In the genomic region with DNA sequence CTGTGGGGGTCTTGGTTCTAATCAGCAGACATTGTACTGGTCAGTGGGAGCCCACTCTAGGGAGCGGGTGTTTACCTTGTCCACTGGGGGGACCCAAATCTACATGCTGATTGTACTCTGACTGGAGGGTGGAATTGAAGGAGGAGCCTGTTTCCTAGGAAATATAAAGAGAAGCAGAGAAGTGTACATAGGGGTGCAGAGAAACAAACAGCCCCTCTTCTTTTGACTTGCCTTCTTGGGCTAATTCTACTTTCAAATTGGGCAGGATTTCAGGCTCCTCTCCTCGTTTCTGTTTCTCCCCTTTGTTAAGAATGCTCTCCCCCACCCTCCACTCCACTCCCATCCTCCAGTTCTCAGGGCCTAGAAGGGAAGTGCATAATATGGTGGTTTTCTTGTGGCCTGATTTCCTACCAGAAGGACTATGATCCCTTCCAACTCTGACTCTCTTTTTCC, we compare ENCODE assay signal across 10 mouse cellular contexts.
DNase-seq lines count a peak whose midpoint lies in the region; ATAC-seq lines count a peak whose summit lies in the region.
"Had no signal": no experiment of that assay in that cellular context is flagged by ENCODE, and none has a peak within 500 bp of the region (broad histone marks: within the 10 kb centered on the region; RNA-seq: fewer than 3 reads in every experiment).

No protein-coding gene starts in this region.

- H3K27ac ChIP-seq in liver, embryonic 11.5 days (ENCODE audit: low read depth, low read length): no peak overlapping the region
- peak overlapping the region; percentile 59 for H3K27ac ChIP-seq in forebrain, embryonic 11.5 days (ENCODE audit: low read depth, low read length)
- H3K27ac ChIP-seq in hindbrain, embryonic 13.5 days: no peak overlapping the region
- no peak overlapping the region for H3K27ac ChIP-seq in neural tube, embryonic 12.5 days
- H3K27ac ChIP-seq: heart, embryonic 13.5 days had no signal

- ATAC-seq in liver, embryonic 11.5 days (replicated peaks; ENCODE audit: low FRiP score): 0 out of 2 replicates have a peak, but pooled peaks have one; percentile 41
- peak; percentile 84 for ATAC-seq in forebrain, embryonic 11.5 days (replicated peaks; ENCODE audit: low FRiP score)
- ATAC-seq in hindbrain, embryonic 13.5 days (ENCODE audit: low FRiP score): peak; percentile 78
- ATAC-seq in neural tube, embryonic 12.5 days (ENCODE audit: low FRiP score, low read depth): peak; percentile 83
- ATAC-seq in megakaryocyte, adult 5-6 weeks (ENCODE audit: poor library complexity, severe bottlenecking): no peak

- H3K4me2 ChIP-seq in liver, embryonic 11.5 days: no peak overlapping the region
- peak overlapping the region; percentile 29; the same call in 1 of the 2 replicates for H3K4me2 ChIP-seq in forebrain, embryonic 11.5 days (ENCODE audit: low read depth, low read length, severe bottlenecking)
- H3K4me2 ChIP-seq in hindbrain, embryonic 13.5 days: no peak overlapping the region
- H3K4me2 ChIP-seq in neural tube, embryonic 12.5 days (replicated peaks): no peak overlapping the region
- H3K4me2 ChIP-seq: heart, embryonic 13.5 days had no signal

- WGBS in liver, embryonic 11.5 days: 37% methylated on average over 2 of the region's 2 CpGs
- WGBS in forebrain, embryonic 11.5 days: 9% methylated on average over 2 of the region's 2 CpGs
- WGBS in hindbrain, embryonic 13.5 days: 10% methylated on average over 2 of the region's 2 CpGs
- WGBS in neural tube, embryonic 12.5 days: 20% methylated on average over 2 of the region's 2 CpGs

- H3K9ac ChIP-seq in liver, embryonic 11.5 days (ENCODE audit: low read depth, low read length): no peak overlapping the region
- H3K9ac ChIP-seq in forebrain, embryonic 11.5 days (ENCODE audit: low read length): no peak overlapping the region
- H3K9ac ChIP-seq in hindbrain, embryonic 13.5 days: no peak overlapping the region
- no peak overlapping the region for H3K9ac ChIP-seq in neural tube, embryonic 12.5 days
- H3K9ac ChIP-seq: heart, embryonic 13.5 days had no signal

- H3K27me3 ChIP-seq in liver, embryonic 11.5 days (replicated peaks; ENCODE audit: control insufficient read depth, insufficient read depth, low read length): no peaks in the 10 kb centered on the region
- H3K27me3 ChIP-seq in forebrain, embryonic 11.5 days (ENCODE audit: control insufficient read depth, insufficient read depth, low read length): no peaks in the 10 kb centered on the region
- no peaks in the 10 kb centered on the region for H3K27me3 ChIP-seq in hindbrain, embryonic 13.5 days
- H3K27me3 ChIP-seq in neural tube, embryonic 12.5 days (replicated peaks): no peaks in the 10 kb centered on the region
- H3K27me3 ChIP-seq: heart, embryonic 13.5 days had no signal

- no peaks in the 10 kb centered on the region for H3K9me3 ChIP-seq in liver, embryonic 11.5 days (ENCODE audit: control insufficient read depth, low read length)
- H3K9me3 ChIP-seq in forebrain, embryonic 11.5 days (ENCODE audit: control insufficient read depth, low read length): no peaks in the 10 kb centered on the region
- H3K9me3 ChIP-seq in hindbrain, embryonic 13.5 days: no peaks in the 10 kb centered on the region
- no peaks in the 10 kb centered on the region for H3K9me3 ChIP-seq in neural tube, embryonic 12.5 days
- H3K9me3 ChIP-seq: heart, embryonic 13.5 days had no signal

- H3K4me3 ChIP-seq in liver, embryonic 11.5 days (ENCODE audit: low read depth, low read length): no peak overlapping the region
- no peak overlapping the region for H3K4me3 ChIP-seq in forebrain, embryonic 11.5 days (ENCODE audit: low read depth, low read length)
- H3K4me3 ChIP-seq in hindbrain, embryonic 13.5 days: no peak overlapping the region
- H3K4me3 ChIP-seq in neural tube, embryonic 12.5 days: no peak overlapping the region
- H3K4me3 ChIP-seq: heart, embryonic 13.5 days; myocyte had no signal

- H3K36me3 ChIP-seq in liver, embryonic 11.5 days (ENCODE audit: control insufficient read depth, insufficient read depth, low read length): no peaks in the 10 kb centered on the region
- no peaks in the 10 kb centered on the region for H3K36me3 ChIP-seq in forebrain, embryonic 11.5 days (ENCODE audit: control insufficient read depth, insufficient read depth, low read length)
- no peaks in the 10 kb centered on the region for H3K36me3 ChIP-seq in hindbrain, embryonic 13.5 days
- no peaks in the 10 kb centered on the region for H3K36me3 ChIP-seq in neural tube, embryonic 12.5 days
- H3K36me3 ChIP-seq: heart, embryonic 13.5 days had no signal

- no peak for DNase-seq in liver, embryonic 11.5 days (ENCODE audit: low spot score)
- DNase-seq in liver: no peak
- no peak for DNase-seq in forebrain, embryonic 11.5 days (ENCODE audit: low spot score)
- DNase-seq in gastrocnemius, postnatal 10 days: no peak
- DNase-seq in urinary bladder, postnatal 4 days (ENCODE audit: low spot score in 2 of 2): no peak

- H3K4me1 ChIP-seq in liver, embryonic 11.5 days (replicated peaks; ENCODE audit: control insufficient read depth, insufficient read depth, low read length): no peaks in the 10 kb centered on the region
- peaks cover 23% of the 10 kb centered on the region for H3K4me1 ChIP-seq in forebrain, embryonic 11.5 days (replicated peaks; ENCODE audit: control insufficient read depth, insufficient read depth, low read length)
- peaks cover 7% of the 10 kb centered on the region; the same call in 1 of the 2 replicates for H3K4me1 ChIP-seq in hindbrain, embryonic 13.5 days (replicated peaks)
- H3K4me1 ChIP-seq in neural tube, embryonic 12.5 days: peaks cover 5% of the 10 kb centered on the region
